Mouse (Mus musculus) liver, embryonic 11.5 days (tissue): ENCODE data around the gene Mib2. TPM values are rescaled to one million over a fixed set of nuclear protein-coding genes. Genes with fewer than 3 reads are reported as not detected.

ENCODE experiments used
- ATAC-seq: fragments of 200-750 bp; cut with Nextera tagmentation; replicated peaks from 2 replicates; pipeline ENCODE4 v1.8.0; 2017; ENCODE audit warnings: moderate number of reproducible peaks, mild to moderate bottlenecking, moderate TSS enrichment, moderate library complexity; ENCODE audit not compliant: low FRiP score
- DNase-seq: peaks from one replicate; pipeline ENCODE4 v3.0.0-alpha.2; 2017; ENCODE audit warnings: low spot score
- H3K27ac ChIP-seq: fragments of 300-500 bp; sonication (generic); 2 replicates; pipeline ENCODE4 v1.5.1; 2014; ENCODE audit warnings: mild to moderate bottlenecking, low read depth, low read length, control low read depth
- H3K27me3 ChIP-seq: fragments of 300-500 bp; sonication (generic); replicated peaks from 2 replicates; pipeline ENCODE4 v1.6.1; 2014; ENCODE audit warnings: low read length, mixed read lengths; ENCODE audit not compliant: control insufficient read depth, insufficient read depth
- H3K36me3 ChIP-seq: fragments of 300-500 bp; sonication (generic); 2 replicates; pipeline ENCODE4 v1.6.1; 2014; ENCODE audit warnings: mild to moderate bottlenecking, low read length, moderate library complexity, mixed read lengths; ENCODE audit not compliant: control insufficient read depth, insufficient read depth
- H3K4me1 ChIP-seq: fragments of 300-500 bp; sonication (generic); replicated peaks from 2 replicates; pipeline ENCODE4 v1.6.1; 2014; ENCODE audit warnings: low read length, mixed read lengths; ENCODE audit not compliant: control insufficient read depth, insufficient read depth
- H3K4me2 ChIP-seq: fragments of 300-500 bp; sonication (generic); 2 replicates; pipeline ENCODE4 v1.6.1; 2014; ENCODE audit warnings: mild to moderate bottlenecking, control low read depth, moderate library complexity
- H3K4me3 ChIP-seq: fragments of 300-500 bp; sonication (generic); 2 replicates; pipeline ENCODE4 v1.5.1; 2014; ENCODE audit warnings: low read depth, low read length, control low read depth
- H3K9ac ChIP-seq: fragments of 300-500 bp; sonication (generic); 2 replicates; pipeline ENCODE4 v1.6.1; 2014; ENCODE audit warnings: low read depth, low read length, control low read depth
- H3K9me3 ChIP-seq: fragments of 300-500 bp; sonication (generic); 2 replicates; pipeline ENCODE4 v1.6.1; 2016; ENCODE audit warnings: low read length, inconsistent platforms, mixed read lengths; ENCODE audit not compliant: control insufficient read depth
- WGBS: fragments of 180-500 bp; shearing (Covaris S2); extraction: QIAGEN DNeasy Blood & Tissue Kit; methylation state at CpG from one replicate; pipeline ENCODE4 v1.1.7; 2014; 5-methylcytosine and 5-hydroxymethylcytosine counted together
- polyA plus RNA-seq: library from polyadenylated mRNA; unstranded; fragments of >200 nt; fragmentation: Nextera tagmentation; extraction: Ambion mirVana; gene quantifications from 2 replicates; pipeline ENCODE4 v1.2.1, GENCODE M21; 2014

Gene Mib2
- polyA plus RNA-seq, 1 experiment from 2014 or later: 12.2 TPM

GRCm38 (mm10) chr4:155606825-155607224 is 62.2 kb downstream of the Mib2 start:
- Histone ChIP-seq H3K27me3 (no peaks in the 10 kb centered on the region), H3K9me3 (no peaks in the 10 kb centered on the region), H3K4me1 (peaks cover 9% of the 10 kb centered on the region; the same call in 1 of the 2 replicates), H3K36me3 (peaks cover 15% of the 10 kb centered on the region), H3K9ac (no peak overlapping the region), H3K4me3 (no peak overlapping the region), H3K4me2 (no peak overlapping the region), H3K27ac (no peak overlapping the region)
- whole genome bisulfite sequencing: 79% methylated on average over 2 of the region's 2 CpGs
- DNase-seq: no peak
- ATAC-seq: no peak

DNA sequence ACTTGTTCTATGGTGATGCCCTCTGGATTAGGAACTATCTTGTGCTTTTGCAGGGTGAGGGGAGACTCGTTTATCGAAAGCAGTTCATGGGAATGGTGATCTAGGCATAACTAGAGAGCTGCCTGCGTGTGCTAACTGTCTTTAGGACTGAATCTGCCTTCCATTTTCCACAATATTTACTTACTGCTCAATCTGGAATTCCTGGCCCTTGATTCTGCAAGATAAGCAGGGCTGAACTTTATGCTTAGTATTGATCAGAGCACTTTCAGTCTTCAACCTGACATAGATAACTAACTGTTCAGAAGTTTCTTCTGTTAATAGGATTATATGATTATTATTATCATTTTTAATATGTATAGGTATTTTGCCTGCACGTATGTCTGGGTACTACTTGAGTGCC is 63.9 kb downstream of the Mib2 start:
- no peak for ATAC-seq
- H3K9me3 ChIP-seq: no peaks in the 10 kb centered on the region
- peaks cover 10% of the 10 kb centered on the region for H3K36me3 ChIP-seq
- H3K27ac ChIP-seq: no peak overlapping the region
- no peak overlapping the region for H3K4me2 ChIP-seq
- no peak for DNase-seq
- no peak overlapping the region for H3K9ac ChIP-seq
- no peak overlapping the region for H3K4me3 ChIP-seq
- H3K27me3 ChIP-seq: no peaks in the 10 kb centered on the region
- peaks cover 9% of the 10 kb centered on the region; the same call in 1 of the 2 replicates for H3K4me1 ChIP-seq
- 86% methylated on average over 4 of the region's 4 CpGs for WGBS

Other genes with a start within 250 kb of the Mib2 start
- gene Tmem52, start 200.1 kb downstream of the Mib2 start, polyA plus RNA-seq: not detected in 2 replicates
- 273 and 277 TPM in 2 replicates for gene Gnb1, start 177.8 kb downstream of the Mib2 start, polyA plus RNA-seq
- gene Nadk, start 106.8 kb downstream of the Mib2 start, polyA plus RNA-seq: 117 and 128 TPM in 2 replicates
- 13.4 and 14.5 TPM in 2 replicates for gene Slc35e2, start 67.8 kb downstream of the Mib2 start, polyA plus RNA-seq
- 57.9 and 64.9 TPM in 2 replicates for gene Cdk11b, start 44.3 kb downstream of the Mib2 start, polyA plus RNA-seq
- gene Gm10563, start 23.8 kb downstream of the Mib2 start, polyA plus RNA-seq: not detected in 2 replicates
- gene Mmp23, start 15.8 kb downstream of the Mib2 start, polyA plus RNA-seq: 13.6 and 13.7 TPM in 2 replicates
- gene Fndc10, start 25.1 kb upstream of the Mib2 start, polyA plus RNA-seq: 0.86 and 1.4 TPM in 2 replicates
- gene Ssu72, start 35.6 kb upstream of the Mib2 start, polyA plus RNA-seq: 122 and 125 TPM in 2 replicates
- gene Tmem240, start 65.6 kb upstream of the Mib2 start, polyA plus RNA-seq: 0.69 and 0.70 TPM in 2 replicates
- gene Atad3a, start 91.9 kb upstream of the Mib2 start, polyA plus RNA-seq: 156 and 161 TPM in 2 replicates
- gene Vwa1, start 105.5 kb upstream of the Mib2 start, polyA plus RNA-seq: 1.2 and 1.3 TPM in 2 replicates
- gene Tmem88b, start 116.7 kb upstream of the Mib2 start, polyA plus RNA-seq: 0.25 and 0.39 TPM in 2 replicates
- gene Ankrd65, start 121.2 kb upstream of the Mib2 start, polyA plus RNA-seq: not detected in 2 replicates
- gene Mrpl20, start 133.7 kb upstream of the Mib2 start, polyA plus RNA-seq: 312 and 326 TPM in 2 replicates
- gene Ccnl2, start 143.3 kb upstream of the Mib2 start, polyA plus RNA-seq: 132 and 140 TPM in 2 replicates
- 199 and 212 TPM in 2 replicates for gene Aurkaip1, start 162.1 kb upstream of the Mib2 start, polyA plus RNA-seq
- 14.9 and 16.6 TPM in 2 replicates for gene Mxra8, start 170.5 kb upstream of the Mib2 start, polyA plus RNA-seq
- 7.0 and 11.0 TPM in 2 replicates for gene Dvl1, start 178.2 kb upstream of the Mib2 start, polyA plus RNA-seq
- 0.22 and 0.26 TPM in 2 replicates for gene Tas1r3, start 194.2 kb upstream of the Mib2 start, polyA plus RNA-seq
- gene Cptp, start 200.2 kb upstream of the Mib2 start, polyA plus RNA-seq: 16.4 and 16.9 TPM in 2 replicates
- gene Ints11, start 200.3 kb upstream of the Mib2 start, polyA plus RNA-seq: 79.3 and 86.8 TPM in 2 replicates
- gene Pusl1, start 222.6 kb upstream of the Mib2 start, polyA plus RNA-seq: 48.5 and 49.1 TPM in 2 replicates
- gene Acap3, start 222.6 kb upstream of the Mib2 start, polyA plus RNA-seq: 16.1 and 17.9 TPM in 2 replicates